8 mouse cellular contexts compared by ENCODE assay signal in the genomic region with DNA sequence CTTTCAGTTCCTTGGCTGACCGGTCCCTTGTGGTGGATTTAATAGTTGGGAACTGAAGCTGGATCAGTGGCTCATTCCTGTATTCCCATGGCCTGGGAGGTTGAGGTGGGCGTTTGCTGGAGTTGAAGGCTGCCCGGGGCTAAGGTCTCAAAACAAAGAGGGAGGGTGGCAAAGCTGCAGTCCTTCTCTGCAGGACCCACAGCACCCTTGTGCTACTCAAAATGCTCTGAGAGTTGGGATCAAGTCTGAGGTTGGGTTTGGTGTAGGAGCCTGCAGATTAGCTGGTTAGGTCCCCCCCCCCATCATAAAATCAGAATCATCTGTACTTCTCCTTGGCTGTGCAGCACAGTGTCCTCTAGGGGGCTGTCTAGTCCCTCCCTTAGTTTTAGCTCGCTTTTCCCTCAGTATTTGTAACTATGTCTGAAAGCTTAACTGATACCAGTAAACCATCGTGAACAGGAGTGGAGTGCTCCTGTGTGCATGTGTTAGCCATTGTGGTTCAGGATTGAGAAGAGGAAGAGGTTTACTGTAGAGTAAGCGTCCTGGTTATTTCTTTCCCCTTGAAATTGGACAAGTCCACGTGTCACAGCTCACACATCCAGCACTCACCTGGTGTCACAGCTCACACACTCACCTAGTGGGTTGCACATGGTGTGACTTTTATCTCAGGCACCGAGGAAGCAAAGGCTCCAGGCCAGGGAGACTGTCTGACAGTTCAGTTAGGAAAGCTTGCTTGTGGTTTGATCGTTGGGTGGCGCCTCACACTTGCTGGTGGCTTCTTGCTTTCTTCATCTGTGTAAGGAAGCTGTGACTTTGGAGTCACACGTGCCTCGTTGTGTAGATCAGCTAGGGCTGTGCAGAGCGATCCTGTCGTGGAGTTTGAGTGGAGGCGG. TPM values are rescaled to one million over a fixed set of nuclear protein-coding genes. Genes with fewer than 3 reads are reported as not detected.
A peak's percentile ranks its signal among the peaks of the same experiment; 100 is the strongest.
DNase-seq lines count a peak whose midpoint lies in the region; ATAC-seq and TF ChIP-seq lines count a peak whose summit lies in the region.

No protein-coding gene starts in this region.

- intact Hi-C loops in heart, adult 2 months (cut with DNase I), result loop anchor here (10.0 kb wide), 1 partner anchor 411 kb away; a partner anchor contains a TSS

- no peak overlapping the region; the same call in 1 of the 2 replicates for H3K4me2 ChIP-seq in heart, embryonic 11.5 days
- peak overlapping the region; percentile 79 for H3K4me2 ChIP-seq in forebrain, embryonic 12.5 days
- 0 out of 2 replicates have a peak overlapping the region, but pooled peaks have one; percentile 4 for H3K4me2 ChIP-seq in liver, postnatal 0 days (ENCODE audit: low read depth, low read length)

- ATAC-seq in heart, embryonic 11.5 days (replicated peaks; ENCODE audit: insufficient number of reproducible peaks, low FRiP score, low TSS enrichment), result no peak
- no peak for ATAC-seq in forebrain, embryonic 12.5 days (ENCODE audit: low FRiP score)
- ATAC-seq in liver, postnatal 0 days, result no peak

- peaks cover 4% of the 10 kb centered on the region for H3K79me2 ChIP-seq in heart, adult 2 months (replicated peaks; ENCODE audit: control insufficient read depth, insufficient read depth, low read length)

- no peak overlapping the region for H3K4me3 ChIP-seq in heart, adult 2 months
- no peak overlapping the region for H3K4me3 ChIP-seq in heart, embryonic 11.5 days (ENCODE audit: low read depth, low read length)
- H3K4me3 ChIP-seq in forebrain, embryonic 12.5 days (replicated peaks), result peak overlapping the region; percentile 98
- H3K4me3 ChIP-seq in liver, postnatal 0 days (ENCODE audit: low read depth, low read length), result no peak overlapping the region

- no peak overlapping the region for H3K9ac ChIP-seq in heart, adult 2 months (ENCODE audit: low read depth, low read length)
- H3K9ac ChIP-seq in heart, embryonic 11.5 days (ENCODE audit: low read depth, low read length), result no peak overlapping the region
- H3K9ac ChIP-seq in forebrain, embryonic 12.5 days, result peak overlapping the region; percentile 38; the same call in 1 of the 2 replicates
- no peak overlapping the region for H3K9ac ChIP-seq in liver, postnatal 0 days (replicated peaks)

- TF ChIP-seq CTCF in heart, adult 2 months (IDR thresholded peaks at IDR 0.05), result peak; percentile 64
- TF ChIP-seq CTCF in liver, postnatal 0 days (IDR thresholded peaks at IDR 0.05; ENCODE audit: low read depth), result peak; percentile 67

- peaks cover 26% of the 10 kb centered on the region for H3K36me3 ChIP-seq in heart, adult 2 months (ENCODE audit: control insufficient read depth, insufficient read depth, low read length)
- peaks cover 64% of the 10 kb centered on the region for H3K36me3 ChIP-seq in heart, embryonic 11.5 days (ENCODE audit: control insufficient read depth, insufficient read depth, low read length)
- H3K36me3 ChIP-seq in forebrain, embryonic 12.5 days (replicated peaks), result peaks cover 79% of the 10 kb centered on the region
- peaks cover 77% of the 10 kb centered on the region for H3K36me3 ChIP-seq in liver, postnatal 0 days (replicated peaks; ENCODE audit: insufficient read depth, low read length)

- H3K9me3 ChIP-seq in heart, embryonic 11.5 days (replicated peaks; ENCODE audit: control insufficient read depth, low read length), result no peaks in the 10 kb centered on the region
- H3K9me3 ChIP-seq in forebrain, embryonic 12.5 days, result no peaks in the 10 kb centered on the region
- no peaks in the 10 kb centered on the region for H3K9me3 ChIP-seq in liver, postnatal 0 days (ENCODE audit: low read length)

- H3K4me1 ChIP-seq in heart, adult 2 months (ENCODE audit: control insufficient read depth, insufficient read depth, low read length), result peaks cover 14% of the 10 kb centered on the region
- H3K4me1 ChIP-seq in heart, embryonic 11.5 days (ENCODE audit: control insufficient read depth, insufficient read depth, low read length), result peaks cover 28% of the 10 kb centered on the region
- peaks cover 38% of the 10 kb centered on the region for H3K4me1 ChIP-seq in forebrain, embryonic 12.5 days
- peaks cover 31% of the 10 kb centered on the region for H3K4me1 ChIP-seq in liver, postnatal 0 days (ENCODE audit: insufficient read depth)

- no peak for TF ChIP-seq EP300 in heart, adult 2 months (IDR thresholded peaks at IDR 0.05; ENCODE audit: insufficient read depth, low read depth, low read length)
- TF ChIP-seq EP300 in liver, postnatal 0 days (IDR thresholded peaks at IDR 0.05; ENCODE audit: low read depth), result no peak

- H3K27ac ChIP-seq in heart, adult 2 months, result no peak overlapping the region
- no peak overlapping the region for H3K27ac ChIP-seq in heart, embryonic 11.5 days (ENCODE audit: low read depth, low read length)
- H3K27ac ChIP-seq in forebrain, embryonic 12.5 days, result no peak overlapping the region
- H3K27ac ChIP-seq in liver, postnatal 0 days (ENCODE audit: low read depth), result no peak overlapping the region

- no peak for TF ChIP-seq POLR2A in heart, adult 2 months (IDR thresholded peaks at IDR 0.05; ENCODE audit: insufficient read depth, low read depth, low read length)

- H3K27me3 ChIP-seq in heart, adult 2 months (ENCODE audit: control insufficient read depth, insufficient read depth, low read length), result no peaks in the 10 kb centered on the region
- no peaks in the 10 kb centered on the region for H3K27me3 ChIP-seq in heart, embryonic 11.5 days (ENCODE audit: control insufficient read depth, insufficient read depth, low read length)
- no peaks in the 10 kb centered on the region for H3K27me3 ChIP-seq in forebrain, embryonic 12.5 days
- H3K27me3 ChIP-seq in liver, postnatal 0 days (ENCODE audit: insufficient read depth, low read length), result no peaks in the 10 kb centered on the region

- DNase-seq in heart, adult 2 months, result no peak
- DNase-seq in CD4-positive helper T cell, adult 2 months (ENCODE audit: low read depth, low spot score), result peak; percentile 82
- DNase-seq in liver, postnatal 0 days, result no peak
- DNase-seq in ovary, adult 18-20 months (ENCODE audit: low spot score), result no peak
- DNase-seq in right cerebral cortex, adult 18-20 months, result no peak
- no peak for DNase-seq in right cerebral cortex, adult 2 months (ENCODE audit: low spot score in 2 of 2)

- WGBS in heart, adult 2 months, result 58% methylated on average over 15 of the region's 15 CpGs
- WGBS in heart, embryonic 11.5 days (ENCODE audit: insufficient replicate concordance), result 83% methylated on average over 15 of the region's 15 CpGs
- 80% methylated on average over 15 of the region's 15 CpGs for WGBS in forebrain, embryonic 12.5 days
- 65% methylated on average over 15 of the region's 15 CpGs for WGBS in liver, postnatal 0 days (ENCODE audit: insufficient replicate concordance)

RNA-seq across cellular contexts. Expression of a gene that starts 4.4 kb away (rescaled TPM):
- total RNA-seq in heart, adult 2 months (2021), result 10 to 100 TPM; 82.3 to 83.4 TPM
- polyA plus RNA-seq in heart, adult 2 months (2012; rRNA removed), result 148 and 178 TPM in 2 replicates
- 317 and 318 TPM in 2 replicates for polyA plus RNA-seq in heart, embryonic 11.5 days (2014; fragmentation: Nextera tagmentation; extraction: Ambion mirVana)
- 614 and 623 TPM in 2 replicates for polyA plus RNA-seq in forebrain, embryonic 12.5 days (2016; fragmentation: Nextera tagmentation; extraction: Ambion mirVana)
- 79.6 and 87.2 TPM in 2 replicates for polyA plus RNA-seq in liver, postnatal 0 days (2015; fragmentation: Nextera tagmentation; extraction: Ambion mirVana)

RNA-seq across cellular contexts. Expression of a gene that starts 10.4 kb away (rescaled TPM):
- total RNA-seq in heart, adult 2 months (2021), result 1 to 10 TPM; 6.5 to 8.2 TPM
- polyA plus RNA-seq in heart, adult 2 months (2012; rRNA removed), result 3.9 and 5.0 TPM in 2 replicates
- polyA plus RNA-seq in heart, embryonic 11.5 days (2014; fragmentation: Nextera tagmentation; extraction: Ambion mirVana), result 2.3 and 4.9 TPM in 2 replicates
- polyA plus RNA-seq in forebrain, embryonic 12.5 days (2016; fragmentation: Nextera tagmentation; extraction: Ambion mirVana), result 11.0 and 12.9 TPM in 2 replicates
- 4.1 and 4.4 TPM in 2 replicates for polyA plus RNA-seq in liver, postnatal 0 days (2015; fragmentation: Nextera tagmentation; extraction: Ambion mirVana)

RNA-seq across cellular contexts. Expression of a gene that starts 12.5 kb away (rescaled TPM):
- 1 to 10 TPM; 3.0 to 3.2 TPM for total RNA-seq in heart, adult 2 months (2021)
- 6.4 and 10.1 TPM in 2 replicates for polyA plus RNA-seq in heart, adult 2 months (2012; rRNA removed)
- polyA plus RNA-seq in heart, embryonic 11.5 days (2014; fragmentation: Nextera tagmentation; extraction: Ambion mirVana), result 9.3 and 10.1 TPM in 2 replicates
- 16.2 and 17.3 TPM in 2 replicates for polyA plus RNA-seq in forebrain, embryonic 12.5 days (2016; fragmentation: Nextera tagmentation; extraction: Ambion mirVana)
- 0.98 and 1.3 TPM in 2 replicates for polyA plus RNA-seq in liver, postnatal 0 days (2015; fragmentation: Nextera tagmentation; extraction: Ambion mirVana)

RNA-seq across cellular contexts. Expression of a gene that starts 16.6 kb away (rescaled TPM):
- total RNA-seq in heart, adult 2 months (2021), result 100 to 1,000 TPM; 105 to 131 TPM
- 222 and 286 TPM in 2 replicates for polyA plus RNA-seq in heart, adult 2 months (2012; rRNA removed)
- 21.0 and 29.1 TPM in 2 replicates for polyA plus RNA-seq in heart, embryonic 11.5 days (2014; fragmentation: Nextera tagmentation; extraction: Ambion mirVana)
- 37.2 and 39.2 TPM in 2 replicates for polyA plus RNA-seq in forebrain, embryonic 12.5 days (2016; fragmentation: Nextera tagmentation; extraction: Ambion mirVana)
- polyA plus RNA-seq in liver, postnatal 0 days (2015; fragmentation: Nextera tagmentation; extraction: Ambion mirVana), result 256 and 291 TPM in 2 replicates

RNA-seq across cellular contexts. Expression of a gene that starts 25.3 kb away (rescaled TPM):
- total RNA-seq in heart, adult 2 months (2021), result not detected
- 2.1 and 3.2 TPM in 2 replicates for polyA plus RNA-seq in heart, adult 2 months (2012; rRNA removed)
- 0.44 TPM in 1 of 2 replicates, not detected in the other for polyA plus RNA-seq in heart, embryonic 11.5 days (2014; fragmentation: Nextera tagmentation; extraction: Ambion mirVana)
- polyA plus RNA-seq in forebrain, embryonic 12.5 days (2016; fragmentation: Nextera tagmentation; extraction: Ambion mirVana), result 0.41 TPM in 2 replicates
- polyA plus RNA-seq in liver, postnatal 0 days (2015; fragmentation: Nextera tagmentation; extraction: Ambion mirVana), result 0.22 TPM in 2 replicates
